Mouse (Mus musculus): Measurements from ENCODE around the gene Vmn1r191. TPM values are rescaled to one million over a fixed set of nuclear protein-coding genes. Genes with fewer than 3 reads are reported as not detected.
"Not testable (repeated sequence)": the region's sequence is repeated elsewhere in the genome, so short reads cannot be mapped to it uniquely, and the experiment has no call there.

Vmn1r191 gene
- total RNA-seq (2017): not detected in 2 replicates

DNA sequence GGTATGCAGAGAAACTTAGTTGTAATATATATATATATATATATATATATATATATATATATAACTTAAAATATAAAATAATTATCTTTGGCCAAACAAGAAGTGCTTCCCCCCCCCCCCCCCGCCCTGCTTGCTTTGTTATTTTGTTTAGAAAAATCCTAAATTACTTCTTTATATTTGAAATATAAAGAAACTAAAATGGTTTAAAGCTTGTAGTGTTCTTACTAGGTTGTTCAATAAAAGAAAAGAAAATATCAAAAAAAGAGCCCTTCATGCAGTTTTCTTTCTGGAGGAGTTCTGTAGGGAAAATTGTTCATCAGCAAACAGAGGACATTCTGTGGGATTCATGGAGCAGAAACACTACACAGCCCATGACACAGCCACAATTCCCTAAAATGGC lies at the start of gene Vmn1r191:
Gene Vmn1r191 (minus strand): TSS at position 101 of the 400 bp plus-strand sequence.
- ATAC-seq (replicated peaks in 1 of 2; ENCODE audit: insufficient read depth in 1 of 2, low FRiP score in 2 of 2, low TSS enrichment in 1 of 2, low read depth in 1 of 2, poor library complexity in 2 of 2, severe bottlenecking in 2 of 2): no peak

DNA sequence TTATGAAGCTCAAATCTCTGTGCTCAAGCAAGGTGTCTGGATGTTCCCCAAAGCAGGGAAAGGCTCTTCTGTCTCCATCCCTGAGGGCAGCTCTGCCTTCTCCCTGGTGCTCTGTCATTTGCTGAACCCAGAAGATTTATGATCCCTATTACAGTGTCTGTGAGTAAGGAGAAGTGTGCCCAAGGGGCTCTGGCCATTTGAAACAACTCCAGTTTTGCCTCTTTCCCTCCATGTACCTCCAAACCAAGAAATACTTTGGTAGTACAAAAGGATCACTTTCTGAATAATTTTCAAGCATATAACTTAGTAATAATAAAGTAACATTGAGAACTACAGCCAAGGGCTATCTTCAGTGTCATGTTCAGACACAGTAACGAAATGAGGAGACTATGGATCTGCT lies 39.3 kb upstream of the Vmn1r191 start, which contains the start of gene Vmn1r193:
Gene Vmn1r193 (minus strand): TSS at position 101 of the 400 bp plus-strand sequence.
- not testable (repeated sequence) for ATAC-seq (replicated peaks in 1 of 2; ENCODE audit: insufficient read depth in 1 of 2, low FRiP score in 2 of 2, low TSS enrichment in 1 of 2, low read depth in 1 of 2, poor library complexity in 2 of 2, severe bottlenecking in 2 of 2)

- not testable (repeated sequence) for ATAC-seq (replicated peaks in 1 of 2; ENCODE audit: insufficient read depth in 1 of 2, low FRiP score in 2 of 2, low TSS enrichment in 1 of 2, low read depth in 1 of 2, poor library complexity in 2 of 2, severe bottlenecking in 2 of 2)
Observed at GRCm38 (mm10) chr13:22192756-22193155, 9.0 kb upstream of the Vmn1r191 start.

DNA sequence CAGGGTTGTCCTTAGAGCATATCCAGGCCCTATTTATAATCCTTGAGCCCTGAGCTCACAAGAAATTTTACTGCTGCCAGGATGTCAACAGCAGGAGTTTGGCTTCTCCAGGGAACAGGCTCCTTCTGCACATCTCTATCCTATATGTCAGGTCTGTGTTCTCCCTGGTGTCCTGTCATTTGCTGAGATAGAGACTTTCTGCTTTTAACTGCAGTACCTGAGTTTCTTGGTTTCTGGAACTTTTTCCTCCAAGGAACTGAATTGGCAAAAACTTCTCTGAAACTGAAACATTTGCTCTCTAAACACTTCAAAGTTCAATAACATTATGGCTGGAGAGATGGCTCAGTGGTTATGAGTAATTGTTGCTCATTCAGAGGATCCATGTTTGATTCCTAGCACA lies 7.3 kb upstream of the Vmn1r191 start, which contains the start of gene Vmn1r192:
Gene Vmn1r192 (minus strand): TSS at position 101 of the 400 bp plus-strand sequence.
- no peak for ATAC-seq (replicated peaks in 1 of 2; ENCODE audit: insufficient read depth in 1 of 2, low FRiP score in 2 of 2, low TSS enrichment in 1 of 2, low read depth in 1 of 2, poor library complexity in 2 of 2, severe bottlenecking in 2 of 2)

- no peak for ATAC-seq (replicated peaks in 1 of 2; ENCODE audit: insufficient read depth in 1 of 2, low FRiP score in 2 of 2, low TSS enrichment in 1 of 2, low read depth in 1 of 2, poor library complexity in 2 of 2, severe bottlenecking in 2 of 2)
Observed at GRCm38 (mm10) chr13:22190385-22190784, 6.6 kb upstream of the Vmn1r191 start.

DNA sequence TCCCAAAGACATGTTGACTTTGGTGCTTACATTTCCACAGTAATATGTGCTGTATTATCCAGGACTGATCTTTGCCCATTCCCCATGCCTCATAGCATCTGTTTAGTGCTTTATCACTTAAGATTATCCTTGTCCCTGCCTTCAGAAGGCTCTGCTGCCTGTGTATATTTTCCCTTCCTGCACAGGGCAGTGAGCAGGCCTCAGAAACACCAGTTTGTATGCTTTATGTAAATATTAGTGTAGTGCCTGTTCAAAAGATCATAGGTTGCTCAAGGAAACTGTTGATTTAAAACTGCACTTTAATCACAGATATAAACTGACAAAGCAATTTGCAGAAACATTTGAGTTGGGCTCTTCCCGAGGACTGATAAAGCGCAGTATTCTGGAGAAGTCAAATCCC lies 5.5 kb upstream of the Vmn1r191 start:
- ATAC-seq (replicated peaks in 1 of 2; ENCODE audit: insufficient read depth in 1 of 2, low FRiP score in 2 of 2, low TSS enrichment in 1 of 2, low read depth in 1 of 2, poor library complexity in 2 of 2, severe bottlenecking in 2 of 2): no peak

DNA sequence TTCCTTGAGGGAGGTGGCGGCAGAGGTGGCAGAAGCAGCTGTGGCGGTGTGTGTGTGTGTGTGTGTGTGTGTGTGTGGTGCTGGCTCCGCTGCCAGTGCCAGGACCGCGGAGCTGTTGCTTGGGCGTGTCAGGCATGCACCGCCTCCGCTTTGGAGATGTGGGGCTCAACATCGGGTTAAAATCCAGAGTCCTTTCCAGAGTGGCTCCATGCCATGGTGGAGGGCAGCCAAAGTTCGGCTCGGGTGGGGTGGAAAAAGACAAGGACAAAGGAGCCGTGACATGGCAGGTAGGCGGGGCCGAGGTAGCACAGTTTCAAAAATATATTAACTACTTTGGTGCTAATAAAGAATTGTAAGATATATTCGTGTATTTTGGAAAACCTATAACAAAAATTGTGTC lies 15.4 kb downstream of the Vmn1r191 start:
- no peak for ATAC-seq (replicated peaks in 1 of 2; ENCODE audit: insufficient read depth in 1 of 2, low FRiP score in 2 of 2, low TSS enrichment in 1 of 2, low read depth in 1 of 2, poor library complexity in 2 of 2, severe bottlenecking in 2 of 2)

DNA sequence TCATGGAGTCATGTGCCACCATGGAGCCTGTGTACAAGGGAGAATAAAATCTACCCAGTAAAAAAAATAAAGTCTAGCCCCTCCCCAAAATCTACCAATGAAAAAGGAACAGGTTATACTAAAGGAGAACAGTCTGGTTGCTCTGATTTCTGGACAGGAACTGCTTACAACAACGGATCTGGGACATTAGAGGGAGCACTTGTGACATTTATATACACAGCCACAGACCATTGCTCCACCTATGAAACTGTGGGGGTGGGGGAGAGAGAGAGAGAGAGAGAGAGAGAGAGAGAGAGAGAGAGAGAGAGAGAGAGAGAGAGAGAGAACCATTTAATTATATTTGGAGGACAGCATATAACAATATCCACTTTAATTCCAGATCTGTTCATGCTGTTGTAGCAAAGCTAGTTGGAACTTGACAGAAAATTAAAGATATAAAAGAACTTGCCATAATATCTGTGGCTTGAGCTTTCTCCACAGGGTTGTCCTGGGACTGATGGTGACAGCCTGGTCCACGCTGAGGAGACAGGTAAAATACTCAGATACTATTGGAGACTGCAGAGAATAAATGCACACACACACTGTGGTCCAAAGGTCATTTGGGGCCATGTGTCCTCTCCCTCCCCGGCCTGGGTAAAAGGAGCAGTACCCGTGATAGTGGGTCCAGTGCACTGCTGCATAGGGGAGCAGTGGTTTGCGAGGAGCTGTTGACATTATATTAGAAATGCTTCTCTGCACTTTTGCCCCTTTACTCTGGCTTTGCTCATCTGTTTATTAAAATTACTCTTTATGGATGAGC lies 47.1 kb downstream of the Vmn1r191 start:
- ATAC-seq (replicated peaks in 1 of 2; ENCODE audit: insufficient read depth in 1 of 2, low FRiP score in 2 of 2, low TSS enrichment in 1 of 2, low read depth in 1 of 2, poor library complexity in 2 of 2, severe bottlenecking in 2 of 2): not testable (repeated sequence)

Other genes with a start within 250 kb of the Vmn1r191 start
- gene Zfp184, start 238.9 kb downstream of the Vmn1r191 start, total RNA-seq (2017): 18.3 and 26.9 TPM in 2 replicates
- gene Pom121l2, start 202.8 kb downstream of the Vmn1r191 start, total RNA-seq (2017): not detected in 2 replicates
- gene Prss16, start 174.2 kb downstream of the Vmn1r191 start, total RNA-seq (2017): 0.84 and 1.1 TPM in 2 replicates
- 573 and 874 TPM in 2 replicates for gene Hist1h2ah, start 148.4 kb downstream of the Vmn1r191 start, total RNA-seq (2017)
- gene Hist1h2bk, start 148.1 kb downstream of the Vmn1r191 start, total RNA-seq (2017): 735 and 845 TPM in 2 replicates
- gene Hist1h4i, start 142.6 kb downstream of the Vmn1r191 start, total RNA-seq (2017): 41.9 and 76.5 TPM in 2 replicates
- 548 and 583 TPM in 2 replicates for gene Hist1h2ag, start 141.0 kb downstream of the Vmn1r191 start, total RNA-seq (2017)
- gene Hist1h2bj, start 140.8 kb downstream of the Vmn1r191 start, total RNA-seq (2017): 212 and 356 TPM in 2 replicates
- gene Vmn1r188, start 99.5 kb downstream of the Vmn1r191 start, total RNA-seq (2017): not detected in 2 replicates
- gene Vmn1r189, start 78.1 kb downstream of the Vmn1r191 start, total RNA-seq (2017): not detected in 2 replicates
- gene Vmn1r192, start 7.2 kb upstream of the Vmn1r191 start, total RNA-seq (2017): not detected in 2 replicates
- gene Vmn1r193, start 39.2 kb upstream of the Vmn1r191 start, total RNA-seq (2017): not detected in 2 replicates
- not detected in 2 replicates for gene Vmn1r194, start 60.2 kb upstream of the Vmn1r191 start, total RNA-seq (2017)
- not detected in 2 replicates for gene Vmn1r195, start 86.6 kb upstream of the Vmn1r191 start, total RNA-seq (2017)
- not detected in 2 replicates for gene Vmn1r196, start 106.0 kb upstream of the Vmn1r191 start, total RNA-seq (2017)
- gene Vmn1r197, start 140.6 kb upstream of the Vmn1r191 start, total RNA-seq (2017): not detected in 2 replicates
- gene Vmn1r198, start 166.4 kb upstream of the Vmn1r191 start, total RNA-seq (2017): not detected in 2 replicates
- gene Vmn1r199, start 195.8 kb upstream of the Vmn1r191 start, total RNA-seq (2017): not detected in 2 replicates
- gene Vmn1r200, start 206.4 kb upstream of the Vmn1r191 start, total RNA-seq (2017): not detected in 2 replicates

Data from hematopoietic stem cell, adult 5-6 weeks (primary cell).